Mouse (Mus musculus) bone marrow macrophage, adult 2 months (primary cell): ENCODE measurements around the gene Ilf3. TPM values are rescaled to one million over a fixed set of nuclear protein-coding genes. Genes with fewer than 3 reads are reported as not detected.
A peak's percentile ranks its signal among the peaks of the same experiment; 100 is the strongest.

ENCODE experiments used
- H3K27ac ChIP-seq: 2 replicates; pipeline ENCODE4 v1.5.1; 2012; ENCODE audit warnings: low read depth, low read length; ENCODE audit not compliant: insufficient read depth
- H3K4me1 ChIP-seq: 2 replicates; pipeline ENCODE4 v1.6.1; 2012; ENCODE audit warnings: low read length; ENCODE audit not compliant: control insufficient read depth, insufficient read depth
- H3K4me3 ChIP-seq: 2 replicates; pipeline ENCODE4 v1.5.1; 2012; ENCODE audit warnings: mild to moderate bottlenecking, low read length, moderate library complexity; ENCODE audit not compliant: insufficient read depth
- CTCF ChIP-seq: IDR thresholded peaks from 2 replicates; pipeline ENCODE4 v1.5.1; 2012; ENCODE audit warnings: low read depth, mild to moderate bottlenecking, low read length, moderate library complexity
- POLR2A ChIP-seq: IDR thresholded peaks from 2 replicates; pipeline ENCODE4 v1.6.1; 2012; ENCODE audit warnings: mild to moderate bottlenecking, low read depth, low read length, borderline replicate concordance
- polyA plus RNA-seq: library from polyadenylated mRNA; stranded (reverse); fragments of >200 nt; gene quantifications from 2 replicates; pipeline ENCODE4 v1.2.4, GENCODE M21; 2012; ENCODE audit not compliant: missing spikeins, insufficient read depth, insufficient read length

Gene Ilf3
- polyA plus RNA-seq, 1 experiment, result 42.9 TPM

GRCm38 (mm10) chr9:21392646-21393175 is 25.0 kb downstream of the Ilf3 start:
- Histone ChIP-seq H3K4me3 (no peak overlapping the region), H3K27ac (no peak overlapping the region), H3K4me1 (no peaks in the 10 kb centered on the region)
- no peak for TF ChIP-seq CTCF
- no peak for TF ChIP-seq POLR2A

GRCm38 (mm10) chr9:21395692-21396091 is 28.0 kb downstream of the Ilf3 start:
- H3K4me1 ChIP-seq, result no peaks in the 10 kb centered on the region
- TF ChIP-seq POLR2A (no peak), CTCF (no peak)
- no peak overlapping the region for H3K27ac ChIP-seq
- H3K4me3 ChIP-seq, result no peak overlapping the region

- H3K4me1 ChIP-seq, result no peaks in the 10 kb centered on the region
- no peak overlapping the region for H3K27ac ChIP-seq
- no peak overlapping the region for H3K4me3 ChIP-seq
- TF ChIP-seq CTCF, result no peak
- no peak for TF ChIP-seq POLR2A
Observed at GRCm38 (mm10) chr9:21397170-21397569, 29.5 kb downstream of the Ilf3 start.

DNA sequence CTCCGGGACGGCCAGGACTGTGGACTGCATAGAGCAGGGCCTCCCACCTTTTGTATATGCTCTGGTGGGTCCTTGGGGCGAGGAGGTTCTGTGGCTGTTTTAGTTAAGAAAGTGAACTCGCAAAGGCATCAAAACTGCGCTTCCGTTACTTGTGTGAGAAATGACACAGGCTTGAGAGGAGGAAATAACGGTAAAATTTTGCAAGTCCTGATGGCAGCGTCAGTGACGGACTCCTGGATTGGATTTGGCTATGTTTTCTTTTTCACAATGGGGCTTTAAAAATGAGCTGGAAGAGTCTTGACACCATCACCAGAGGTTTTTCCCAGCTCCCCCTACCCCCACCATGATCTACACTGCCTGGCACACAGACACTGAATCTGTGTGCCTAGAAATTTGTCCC is 33.4 kb downstream of the Ilf3 start:
- Histone ChIP-seq H3K4me1 (no peaks in the 10 kb centered on the region), H3K27ac (no peak overlapping the region), H3K4me3 (no peak overlapping the region)
- TF ChIP-seq CTCF, result no peak
- no peak for TF ChIP-seq POLR2A

DNA sequence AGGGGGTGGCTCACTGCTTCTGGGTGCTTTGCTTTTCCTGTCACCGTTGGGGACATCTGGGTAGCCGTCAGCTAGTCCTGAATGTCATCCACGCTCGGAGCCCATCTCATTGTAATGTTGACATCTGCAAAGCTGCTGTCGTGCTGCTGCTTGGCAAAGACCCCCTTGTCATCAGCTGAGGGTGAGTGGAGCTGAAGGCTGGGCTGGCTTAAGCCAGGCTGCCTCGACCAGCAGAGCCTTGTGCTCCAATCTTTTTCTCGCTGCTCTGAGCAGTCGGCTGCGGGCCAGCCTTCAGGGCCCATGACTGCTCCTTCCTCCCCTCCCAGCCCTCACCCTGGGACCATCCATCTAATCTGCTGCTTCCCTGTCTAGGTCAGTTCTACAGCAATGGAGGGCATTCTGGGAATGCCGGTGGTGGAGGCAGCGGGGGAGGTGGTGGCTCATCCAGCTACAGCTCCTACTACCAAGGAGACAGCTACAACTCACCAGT is 35.1 kb downstream of the Ilf3 start:
- TF ChIP-seq POLR2A (no peak), CTCF (no peak)
- Histone ChIP-seq H3K4me1 (no peaks in the 10 kb centered on the region), H3K27ac (no peak overlapping the region), H3K4me3 (no peak overlapping the region)

DNA sequence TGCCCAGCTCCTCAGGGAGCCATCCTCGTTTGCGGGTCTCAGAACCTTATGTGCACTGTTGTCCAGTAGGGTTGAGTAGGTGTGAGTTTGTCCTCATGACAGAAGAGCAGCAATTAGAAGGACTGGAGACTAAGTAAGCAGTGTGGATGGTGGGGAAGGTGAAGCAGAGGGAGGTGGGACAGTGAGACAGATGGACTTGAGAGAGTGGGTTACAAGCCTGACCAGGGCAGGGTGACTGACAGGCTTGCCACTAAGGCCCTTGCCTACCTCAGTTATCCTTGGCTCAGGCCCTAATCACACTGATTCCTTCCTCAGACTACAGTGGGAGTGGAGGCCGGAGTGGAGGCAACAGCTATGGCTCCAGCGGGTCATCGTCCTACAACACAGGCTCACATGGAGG is 36.1 kb downstream of the Ilf3 start:
- no peak for TF ChIP-seq POLR2A
- no peak for TF ChIP-seq CTCF
- H3K27ac ChIP-seq, result no peak overlapping the region
- no peaks in the 10 kb centered on the region for H3K4me1 ChIP-seq

DNA sequence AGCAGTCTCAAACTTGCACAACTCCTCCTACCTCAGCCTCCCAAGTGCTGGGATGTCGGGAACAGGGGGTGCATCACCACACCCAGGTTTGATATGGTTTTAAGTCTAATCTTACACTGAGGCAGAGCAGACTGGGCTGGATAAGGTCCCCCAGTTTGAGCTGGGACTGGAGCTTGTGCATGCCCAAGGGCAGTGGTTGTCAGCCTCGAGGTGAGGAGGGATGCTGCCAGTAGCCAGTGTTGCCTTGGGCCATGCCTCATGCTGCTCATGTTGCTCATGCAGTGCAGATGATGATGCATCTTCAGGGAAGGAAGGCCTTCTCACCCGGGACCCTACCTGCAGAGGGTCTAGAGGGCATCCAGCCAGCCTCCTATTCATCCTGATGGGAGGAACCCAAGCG is 37.9 kb downstream of the Ilf3 start:
- Histone ChIP-seq H3K4me3 (no peak overlapping the region), H3K4me1 (no peaks in the 10 kb centered on the region), H3K27ac (no peak overlapping the region)
- TF ChIP-seq POLR2A (no peak), CTCF (no peak; the same call in 1 of the 2 replicates)

More for the DNA sequence above, 36.1 kb downstream of the Ilf3 start:
- H3K4me3 ChIP-seq, result no peak overlapping the region

DNA sequence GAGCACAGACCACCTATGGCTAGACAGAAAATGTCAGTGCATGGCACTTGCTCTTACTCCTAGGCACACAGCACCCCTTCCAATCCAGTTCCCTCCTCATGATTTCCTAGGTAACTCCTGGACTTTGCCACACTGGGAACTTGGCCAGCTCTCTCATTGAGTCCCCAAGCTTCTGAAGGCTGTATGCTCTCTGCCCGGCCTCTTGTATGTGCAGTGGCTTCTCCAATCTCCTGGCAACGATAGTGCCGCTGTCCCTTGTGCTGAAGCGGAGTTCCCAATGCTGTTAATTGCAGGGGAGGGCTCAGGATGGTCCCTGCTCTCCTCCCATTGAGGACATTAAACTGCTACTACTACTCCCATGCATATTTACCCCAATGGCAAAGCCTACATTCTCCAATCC is 40.3 kb downstream of the Ilf3 start:
- TF ChIP-seq CTCF (no peak), POLR2A (no peak)
- H3K4me1 ChIP-seq, result peaks cover 7% of the 10 kb centered on the region; the same call in 1 of the 2 replicates
- H3K4me3 ChIP-seq, result no peak overlapping the region
- no peak overlapping the region for H3K27ac ChIP-seq

- no peak overlapping the region for H3K4me3 ChIP-seq
- H3K4me1 ChIP-seq, result peaks cover 9% of the 10 kb centered on the region; the same call in 1 of the 2 replicates
- TF ChIP-seq CTCF, result no peak
- TF ChIP-seq POLR2A, result no peak
- no peak overlapping the region for H3K27ac ChIP-seq
Observed at GRCm38 (mm10) chr9:21408624-21409023, 41.0 kb downstream of the Ilf3 start.

- H3K4me1 ChIP-seq, result peaks cover 9% of the 10 kb centered on the region; the same call in 1 of the 2 replicates
- TF ChIP-seq CTCF (peak; percentile 67), POLR2A (no peak)
- H3K4me3 ChIP-seq, result no peak overlapping the region
- H3K27ac ChIP-seq, result no peak overlapping the region
Observed at GRCm38 (mm10) chr9:21409592-21410317, 42.1 kb downstream of the Ilf3 start.
